Mouse (Mus musculus) limb, embryonic 14.5 days (tissue): ENCODE measurements around the gene Rps18. TPM values are rescaled to one million over a fixed set of nuclear protein-coding genes. Genes with fewer than 3 reads are reported as not detected.
"Not testable (repeated sequence)": the region's sequence is repeated elsewhere in the genome, so short reads cannot be mapped to it uniquely, and the experiment has no call there.

Experiments
- ATAC-seq: fragments of 200-750 bp; cut with Nextera tagmentation; 2 replicates; pipeline ENCODE4 v1.8.0; 2017; ENCODE audit warnings: low read depth, moderate number of reproducible peaks, moderate TSS enrichment; ENCODE audit not compliant: low FRiP score
- DNase-seq: peaks from one replicate; pipeline ENCODE4 v3.0.0-alpha.2; 2015; ENCODE audit warnings: low spot score
- H3K27ac ChIP-seq: fragments of 300-500 bp; sonication (generic); replicated peaks from 2 replicates; pipeline ENCODE4 v1.5.1; 2014; ENCODE audit warnings: low read depth, mild to moderate bottlenecking, low read length, moderate library complexity, mixed read lengths
- H3K27me3 ChIP-seq: fragments of 300-500 bp; sonication (generic); 2 replicates; pipeline ENCODE4 v1.6.1; 2014; ENCODE audit warnings: low read length, mixed read lengths; ENCODE audit not compliant: control insufficient read depth, insufficient read depth
- H3K36me3 ChIP-seq: fragments of 300-500 bp; sonication (generic); 2 replicates; pipeline ENCODE4 v1.6.1; 2014; ENCODE audit warnings: mild to moderate bottlenecking, low read length, moderate library complexity, mixed read lengths; ENCODE audit not compliant: control insufficient read depth, insufficient read depth
- H3K4me1 ChIP-seq: fragments of 300-500 bp; sonication (generic); 2 replicates; pipeline ENCODE4 v1.6.1; 2014; ENCODE audit warnings: antibody characterized with exemption, low read length, mixed read lengths; ENCODE audit not compliant: control insufficient read depth, insufficient read depth
- H3K4me2 ChIP-seq: fragments of 300-500 bp; sonication (generic); replicated peaks from 2 replicates; pipeline ENCODE4 v1.6.1; 2014; ENCODE audit warnings: low read depth, mild to moderate bottlenecking, low read length, moderate library complexity; ENCODE audit not compliant: severe bottlenecking
- H3K4me3 ChIP-seq: fragments of 300-500 bp; sonication (generic); replicated peaks from 2 replicates; pipeline ENCODE4 v1.5.1; 2014; ENCODE audit warnings: low read length
- H3K9ac ChIP-seq: fragments of 300-500 bp; sonication (generic); 2 replicates; pipeline ENCODE4 v1.6.1; 2014; ENCODE audit warnings: mild to moderate bottlenecking, low read depth, low read length, moderate library complexity; ENCODE audit not compliant: severe bottlenecking
- H3K9me3 ChIP-seq: fragments of 300-500 bp; sonication (generic); 2 replicates; pipeline ENCODE4 v1.6.1; 2016; ENCODE audit warnings: low read length; ENCODE audit not compliant: control insufficient read depth
- POLR2A ChIP-seq: fragments of 200-500 bp; IDR thresholded peaks from 2 replicates; pipeline ENCODE4 v1.8.0; 2012; ENCODE audit warnings: inconsistent platforms, mild to moderate bottlenecking, moderate library complexity, borderline replicate concordance; ENCODE audit not compliant: insufficient read depth, insufficient read length; ENCODE audit errors: extremely low read depth
- WGBS: fragments of 180-500 bp; shearing (Covaris S2); extraction: QIAGEN DNeasy Blood & Tissue Kit; methylation state at CpG from one replicate; pipeline ENCODE4 v1.1.7; 2014; 5-methylcytosine and 5-hydroxymethylcytosine counted together
- polyA plus RNA-seq, 2 experiments: library from polyadenylated mRNA; depleted of rRNA in 1 of 2; stranded (reverse) in 1 of 2; unstranded in 1 of 2; fragments of >200 nt; fragmentation: Nextera tagmentation in 1 of 2; extraction: Ambion mirVana in 1 of 2; gene quantifications; 2 replicates each; pipeline versions ENCODE4 v1.2.1 to v1.2.3; 2012 to 2014

Rps18 gene
- polyA plus RNA-seq (2012; rRNA removed): 1,284 and 1,402 TPM in 2 replicates
- polyA plus RNA-seq (2014; fragmentation: Nextera tagmentation; extraction: Ambion mirVana): 2,129 and 2,245 TPM in 2 replicates

- peak; percentile 98; the same call in 1 of the 2 replicates for TF ChIP-seq POLR2A
- Histone ChIP-seq H3K9ac (peak within 1 kb of the TSS; percentile 96), H3K4me3 (peak within 1 kb of the TSS; percentile 95), H3K27ac (peak within 1 kb of the TSS; percentile 91), H3K36me3 (peaks cover 59% of the 10 kb centered on the region), H3K4me2 (peak within 1 kb of the TSS; percentile 99), H3K9me3 (no peaks in the 10 kb centered on the region), H3K27me3 (no peaks in the 10 kb centered on the region), H3K4me1 (peaks cover 33% of the 10 kb centered on the region)
- peak; percentile 99 for DNase-seq
- WGBS: under 1% methylated on average over 48 of the region's 50 CpGs
- peak; percentile 88 for ATAC-seq
Measured at GRCm38 (mm10) chr17:33955555-33956214, at the start of gene Rps18, which contains the start of gene Vps52. Rps18 (minus strand) TSS chr17:33956001. Vps52 (plus strand) TSS chr17:33955812.

DNA sequence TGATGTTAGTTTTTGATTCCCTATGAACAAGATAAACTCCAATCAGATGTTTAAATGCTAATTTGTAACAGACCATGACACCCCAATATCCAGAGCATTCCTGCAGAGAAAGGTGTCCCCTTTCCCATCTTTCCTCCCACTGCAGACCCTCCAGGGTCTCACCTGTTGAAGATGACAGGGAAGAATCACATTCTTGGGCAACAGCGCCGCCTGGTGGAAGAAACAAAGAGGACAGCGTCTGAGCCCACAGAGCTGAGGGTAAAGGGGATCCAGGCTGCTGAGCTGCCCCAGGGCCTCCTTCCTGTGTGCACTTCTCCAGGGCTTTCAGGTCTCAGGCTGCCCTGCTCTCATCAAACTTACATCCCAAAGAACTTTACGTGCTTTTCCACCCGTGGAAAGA lies 47.6 kb upstream of the Rps18 start:
- TF ChIP-seq POLR2A: no peak
- DNase-seq (no peak), ATAC-seq (no peak)
- Histone ChIP-seq H3K4me2 (no peak overlapping the region), H3K9ac (no peak overlapping the region), H3K27ac (no peak overlapping the region), H3K4me3 (no peak overlapping the region), H3K27me3 (peaks cover 28% of the 10 kb centered on the region), H3K4me1 (no peaks in the 10 kb centered on the region), H3K36me3 (no peaks in the 10 kb centered on the region), H3K9me3 (no peaks in the 10 kb centered on the region)
- 10% methylated on average over 5 of the region's 5 CpGs for WGBS

- peaks cover 28% of the 10 kb centered on the region for H3K27me3 ChIP-seq
- not testable (repeated sequence) for H3K9ac ChIP-seq, DNase-seq, H3K4me1 ChIP-seq, H3K4me3 ChIP-seq, H3K9me3 ChIP-seq, H3K36me3 ChIP-seq, H3K27ac ChIP-seq, ATAC-seq, H3K4me2 ChIP-seq
- 41% methylated on average over 2 of the region's 2 CpGs for WGBS
Measured at GRCm38 (mm10) chr17:34000796-34001195, 45.0 kb upstream of the Rps18 start.

- Histone ChIP-seq H3K9me3 (no peaks in the 10 kb centered on the region), H3K4me2 (peak within 1 kb of the TSS; percentile 93), H3K27me3 (peaks cover 28% of the 10 kb centered on the region), H3K27ac (no peak within 1 kb of the TSS), H3K4me1 (no peaks in the 10 kb centered on the region), H3K36me3 (no peaks in the 10 kb centered on the region), H3K9ac (peak within 1 kb of the TSS; percentile 48), H3K4me3 (peak within 1 kb of the TSS; percentile 49)
- DNase-seq (peak; percentile 48), ATAC-seq (peak; percentile 80; the same call in 1 of the 2 replicates)
- TF ChIP-seq POLR2A: no peak
- under 1% methylated on average over 27 of the region's 30 CpGs for WGBS
Measured at GRCm38 (mm10) chr17:34000150-34000537, 44.3 kb upstream of the Rps18 start, which contains the start of gene H2-K1. H2-K1 (minus strand) TSS chr17:34000347.

DNA sequence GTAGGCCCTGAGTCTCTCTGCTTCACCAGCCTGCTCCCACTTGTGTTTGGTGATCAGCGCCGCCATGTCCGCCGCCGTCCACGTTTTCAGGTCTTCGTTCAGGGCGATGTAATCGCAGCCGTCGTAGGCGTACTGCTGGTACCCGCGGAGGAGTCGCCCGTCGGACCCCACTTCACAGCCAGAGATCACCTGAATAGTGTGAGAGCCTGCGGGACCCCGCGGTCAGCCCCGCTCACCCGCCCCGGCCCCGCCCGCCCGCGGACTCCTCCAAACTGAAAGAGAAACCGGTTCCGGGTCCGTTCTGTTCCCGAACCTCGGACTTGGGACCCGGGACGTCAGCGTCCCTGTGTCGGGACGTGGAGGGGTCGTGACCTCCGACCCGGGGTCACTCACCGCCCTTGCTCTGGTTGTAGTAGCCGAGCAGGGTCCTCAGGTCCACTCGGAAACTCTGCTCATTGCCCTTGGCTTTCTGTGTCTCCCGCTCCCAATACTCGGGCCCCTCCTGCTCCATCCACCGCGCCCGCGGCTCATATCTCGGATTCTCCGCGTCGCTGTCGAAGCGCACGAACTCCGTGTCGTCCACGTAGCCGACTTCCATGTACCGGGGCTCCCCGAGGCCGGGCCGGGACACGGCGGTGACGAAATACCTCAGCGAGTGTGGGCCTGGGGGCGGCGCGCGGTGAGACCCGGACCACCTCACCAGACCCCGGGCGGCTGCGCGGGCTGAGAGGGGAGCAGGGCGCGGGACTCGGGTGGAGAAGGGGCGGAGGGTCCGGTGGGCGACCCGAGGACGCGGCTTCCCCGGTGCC lies 43.7 kb upstream of the Rps18 start:
- Histone ChIP-seq H3K4me2 (peak overlapping the region; percentile 93), H3K4me3 (peak overlapping the region; percentile 49), H3K4me1 (no peaks in the 10 kb centered on the region), H3K9ac (peak overlapping the region; percentile 48), H3K36me3 (no peaks in the 10 kb centered on the region), H3K27me3 (peaks cover 28% of the 10 kb centered on the region), H3K27ac (no peak overlapping the region), H3K9me3 (no peaks in the 10 kb centered on the region)
- no peak for DNase-seq
- WGBS: 2% methylated on average over 75 of the region's 87 CpGs
- TF ChIP-seq POLR2A: no peak
- ATAC-seq: 0 out of 2 replicates have a peak, but pooled peaks have one; percentile 41

- WGBS: 55% methylated on average over 5 of the region's 5 CpGs
- H3K4me3 ChIP-seq, H3K4me2 ChIP-seq, ATAC-seq, H3K9me3 ChIP-seq, H3K36me3 ChIP-seq, H3K27ac ChIP-seq, H3K4me1 ChIP-seq, H3K9ac ChIP-seq, DNase-seq: not testable (repeated sequence)
- H3K27me3 ChIP-seq: peaks cover 28% of the 10 kb centered on the region
Measured at GRCm38 (mm10) chr17:33998697-33999096, 42.9 kb upstream of the Rps18 start.

DNA sequence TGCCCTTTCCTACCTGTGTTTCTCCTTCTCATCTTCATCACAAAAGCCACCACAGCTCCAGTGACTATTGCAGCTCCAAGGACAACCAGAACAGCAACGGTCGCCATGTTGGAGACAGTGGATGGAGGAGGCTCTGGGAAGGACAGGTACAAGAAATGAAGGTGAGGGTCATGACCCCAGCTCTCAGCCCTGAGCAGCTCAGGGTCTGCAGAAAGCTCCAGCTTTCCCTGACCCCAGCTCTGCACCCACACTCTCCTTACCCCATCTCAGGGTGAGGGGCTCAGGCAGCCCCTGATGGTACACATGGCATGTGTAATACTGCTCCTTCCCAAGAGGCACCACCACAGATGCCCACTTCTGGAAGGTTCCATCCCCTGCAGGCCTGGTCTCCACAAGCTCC lies 41.2 kb upstream of the Rps18 start:
- not testable (repeated sequence) for H3K9ac ChIP-seq, H3K27ac ChIP-seq, H3K4me2 ChIP-seq, H3K9me3 ChIP-seq, ATAC-seq, H3K4me3 ChIP-seq, H3K4me1 ChIP-seq, H3K36me3 ChIP-seq, DNase-seq
- WGBS: 86% methylated on average over 2 of the region's 2 CpGs
- H3K27me3 ChIP-seq: peaks cover 26% of the 10 kb centered on the region
